Mouse (Mus musculus): ENCODE results near the gene Gm4894.

The Gm4894 gene

DNA sequence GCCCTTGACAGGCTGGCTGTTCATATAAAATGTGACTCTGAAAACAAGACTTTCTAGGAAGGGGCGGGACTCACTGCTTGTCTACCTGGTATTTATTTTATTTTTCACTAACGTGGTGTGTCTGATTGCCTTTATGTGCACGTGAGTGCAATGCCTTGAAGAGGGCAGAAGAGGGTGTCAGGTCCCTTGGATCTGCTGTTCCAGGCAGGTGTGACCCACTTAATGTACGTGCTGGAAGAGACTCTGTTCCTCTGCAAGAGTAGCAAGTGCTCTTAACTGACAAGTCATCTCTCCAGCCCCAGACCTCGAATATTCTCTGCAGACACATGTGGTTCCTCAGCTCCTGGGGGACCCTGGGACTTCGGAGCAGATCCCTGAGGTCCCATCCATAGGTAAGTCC, at the start of gene Gm4894:
Gm4894 (plus strand) TSS at position 301 of the 400 bp plus-strand sequence.
- no peaks in the 10 kb centered on the region for H3K36me3 ChIP-seq (ENCODE audit: insufficient read depth, low read length)
- no peak for TF ChIP-seq NANOG (IDR thresholded peaks at IDR 0.05; ENCODE audit: borderline replicate concordance, low read length)
- no peak for TF ChIP-seq POU5F1 (IDR thresholded peaks at IDR 0.05; ENCODE audit: borderline replicate concordance, low read length)
- TF ChIP-seq CTCF (conservative IDR thresholded peaks at IDR 0.05; ENCODE audit: low read length): no peak
- no peaks in the 10 kb centered on the region for H3K9me3 ChIP-seq (ENCODE audit: low read length)
- no peaks in the 10 kb centered on the region for H3K4me1 ChIP-seq (replicated peaks; ENCODE audit: low read depth, low read length)
- 0 out of 2 replicates have a peak, but pooled peaks cover 2% of the 10 kb centered on the region for H3K27me3 ChIP-seq (ENCODE audit: insufficient read depth, low read length)
- no peak within 1 kb of the TSS for H3K4me3 ChIP-seq (replicated peaks; ENCODE audit: low read length)

GRCm38 (mm10) chr9:49206331-49206730, 44.0 kb upstream of the Gm4894 start:
- Histone ChIP-seq H3K36me3 (ENCODE audit: insufficient read depth, low read length) (no peaks in the 10 kb centered on the region), H3K9me3 (ENCODE audit: low read length) (no peaks in the 10 kb centered on the region), H3K27me3 (ENCODE audit: insufficient read depth, low read length) (peaks cover 8% of the 10 kb centered on the region; the same call in 1 of the 2 replicates), H3K4me3 (replicated peaks; ENCODE audit: low read length) (no peak overlapping the region), H3K4me1 (replicated peaks; ENCODE audit: low read depth, low read length) (0 out of 2 replicates have a peak, but pooled peaks cover 5% of the 10 kb centered on the region)
- no peak for TF ChIP-seq CTCF (conservative IDR thresholded peaks at IDR 0.05; ENCODE audit: low read length)
- TF ChIP-seq POU5F1 (IDR thresholded peaks at IDR 0.05; ENCODE audit: borderline replicate concordance, low read length): no peak
- no peak for TF ChIP-seq NANOG (IDR thresholded peaks at IDR 0.05; ENCODE audit: borderline replicate concordance, low read length)

DNA sequence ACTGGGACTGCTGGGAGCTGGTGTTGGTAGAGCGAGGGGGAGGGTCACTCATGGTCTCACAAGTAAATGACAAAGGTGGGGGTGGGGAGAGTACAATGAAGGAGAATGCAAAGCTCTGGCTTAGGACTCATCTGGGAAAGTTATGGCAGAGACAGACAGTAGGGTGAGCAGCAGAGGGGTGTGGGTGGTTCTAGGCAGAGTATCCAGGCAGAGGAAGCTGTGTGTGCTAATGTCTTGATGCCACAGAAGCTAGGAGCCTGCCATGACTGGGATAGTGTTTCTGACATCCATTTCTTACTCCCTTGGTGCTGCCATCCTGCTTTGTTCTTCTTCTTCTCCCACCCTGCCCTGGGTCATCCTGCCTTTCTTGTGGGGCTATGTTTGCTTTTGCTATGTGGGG, 38.8 kb upstream of the Gm4894 start:
- no peak overlapping the region for H3K4me3 ChIP-seq (replicated peaks; ENCODE audit: low read length)
- H3K4me1 ChIP-seq (replicated peaks; ENCODE audit: low read depth, low read length): 0 out of 2 replicates have a peak, but pooled peaks cover 5% of the 10 kb centered on the region
- no peaks in the 10 kb centered on the region for H3K9me3 ChIP-seq (ENCODE audit: low read length)
- no peaks in the 10 kb centered on the region for H3K36me3 ChIP-seq (ENCODE audit: insufficient read depth, low read length)
- TF ChIP-seq NANOG (IDR thresholded peaks at IDR 0.05; ENCODE audit: borderline replicate concordance, low read length) (no peak), POU5F1 (IDR thresholded peaks at IDR 0.05; ENCODE audit: borderline replicate concordance, low read length) (no peak), CTCF (conservative IDR thresholded peaks at IDR 0.05; ENCODE audit: low read length) (no peak)
- peaks cover 11% of the 10 kb centered on the region; the same call in 1 of the 2 replicates for H3K27me3 ChIP-seq (ENCODE audit: insufficient read depth, low read length)

GRCm38 (mm10) chr9:49214734-49215133, 35.6 kb upstream of the Gm4894 start:
- Histone ChIP-seq H3K27me3 (ENCODE audit: insufficient read depth, low read length) (peaks cover 7% of the 10 kb centered on the region; the same call in 1 of the 2 replicates), H3K36me3 (ENCODE audit: insufficient read depth, low read length) (no peaks in the 10 kb centered on the region), H3K4me1 (replicated peaks; ENCODE audit: low read depth, low read length) (0 out of 2 replicates have a peak, but pooled peaks cover 5% of the 10 kb centered on the region), H3K4me3 (replicated peaks; ENCODE audit: low read length) (no peak overlapping the region), H3K9me3 (ENCODE audit: low read length) (no peaks in the 10 kb centered on the region)
- TF ChIP-seq POU5F1 (IDR thresholded peaks at IDR 0.05; ENCODE audit: borderline replicate concordance, low read length) (no peak), NANOG (IDR thresholded peaks at IDR 0.05; ENCODE audit: borderline replicate concordance, low read length) (no peak), CTCF (conservative IDR thresholded peaks at IDR 0.05; ENCODE audit: low read length) (no peak)

GRCm38 (mm10) chr9:49217626-49218607, 32.4 kb upstream of the Gm4894 start:
- Histone ChIP-seq H3K36me3 (ENCODE audit: insufficient read depth, low read length) (no peaks in the 10 kb centered on the region), H3K27me3 (ENCODE audit: insufficient read depth, low read length) (0 out of 2 replicates have a peak, but pooled peaks cover 3% of the 10 kb centered on the region), H3K4me1 (replicated peaks; ENCODE audit: low read depth, low read length) (no peaks in the 10 kb centered on the region), H3K9me3 (ENCODE audit: low read length) (no peaks in the 10 kb centered on the region), H3K4me3 (replicated peaks; ENCODE audit: low read length) (no peak overlapping the region)
- TF ChIP-seq CTCF (conservative IDR thresholded peaks at IDR 0.05; ENCODE audit: low read length): no peak
- TF ChIP-seq NANOG (IDR thresholded peaks at IDR 0.05; ENCODE audit: borderline replicate concordance, low read length): no peak
- TF ChIP-seq POU5F1 (IDR thresholded peaks at IDR 0.05; ENCODE audit: borderline replicate concordance, low read length): no peak

DNA sequence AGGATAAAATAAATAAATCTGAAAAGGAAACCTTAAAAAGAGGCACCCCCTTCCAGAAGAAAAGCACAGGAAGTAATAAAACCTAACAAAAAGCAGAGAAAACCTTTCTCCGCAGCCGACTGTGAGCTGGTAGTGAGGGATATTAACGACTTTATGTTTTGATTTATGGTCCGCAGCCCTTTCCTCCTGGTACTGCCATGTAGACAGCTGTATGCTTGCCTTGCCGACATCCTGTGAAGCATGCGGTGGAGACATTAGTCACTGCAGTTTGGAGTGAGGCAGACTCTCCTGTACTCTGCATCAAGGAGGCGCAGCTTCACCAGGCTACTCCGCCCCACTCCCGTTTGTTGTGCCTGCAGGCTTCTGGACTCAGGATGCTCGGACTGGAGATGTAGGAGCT, 25.8 kb upstream of the Gm4894 start:
- H3K9me3 ChIP-seq (ENCODE audit: low read length): no peaks in the 10 kb centered on the region
- H3K4me1 ChIP-seq (replicated peaks; ENCODE audit: low read depth, low read length): peaks cover 7% of the 10 kb centered on the region
- no peaks in the 10 kb centered on the region for H3K27me3 ChIP-seq (ENCODE audit: insufficient read depth, low read length)
- H3K4me3 ChIP-seq (replicated peaks; ENCODE audit: low read length): no peak overlapping the region
- TF ChIP-seq POU5F1 (IDR thresholded peaks at IDR 0.05; ENCODE audit: borderline replicate concordance, low read length): no peak
- no peak for TF ChIP-seq CTCF (conservative IDR thresholded peaks at IDR 0.05; ENCODE audit: low read length)
- no peak for TF ChIP-seq NANOG (IDR thresholded peaks at IDR 0.05; ENCODE audit: borderline replicate concordance, low read length)
- no peaks in the 10 kb centered on the region for H3K36me3 ChIP-seq (ENCODE audit: insufficient read depth, low read length)

GRCm38 (mm10) chr9:49227442-49227841, 22.9 kb upstream of the Gm4894 start:
- no peaks in the 10 kb centered on the region for H3K9me3 ChIP-seq (ENCODE audit: low read length)
- TF ChIP-seq POU5F1 (IDR thresholded peaks at IDR 0.05; ENCODE audit: borderline replicate concordance, low read length) (no peak), CTCF (conservative IDR thresholded peaks at IDR 0.05; ENCODE audit: low read length) (no peak), NANOG (IDR thresholded peaks at IDR 0.05; ENCODE audit: borderline replicate concordance, low read length) (no peak)
- no peak overlapping the region for H3K4me3 ChIP-seq (replicated peaks; ENCODE audit: low read length)
- H3K27me3 ChIP-seq (ENCODE audit: insufficient read depth, low read length): no peaks in the 10 kb centered on the region
- H3K36me3 ChIP-seq (ENCODE audit: insufficient read depth, low read length): no peaks in the 10 kb centered on the region
- H3K4me1 ChIP-seq (replicated peaks; ENCODE audit: low read depth, low read length): peaks cover 7% of the 10 kb centered on the region

DNA sequence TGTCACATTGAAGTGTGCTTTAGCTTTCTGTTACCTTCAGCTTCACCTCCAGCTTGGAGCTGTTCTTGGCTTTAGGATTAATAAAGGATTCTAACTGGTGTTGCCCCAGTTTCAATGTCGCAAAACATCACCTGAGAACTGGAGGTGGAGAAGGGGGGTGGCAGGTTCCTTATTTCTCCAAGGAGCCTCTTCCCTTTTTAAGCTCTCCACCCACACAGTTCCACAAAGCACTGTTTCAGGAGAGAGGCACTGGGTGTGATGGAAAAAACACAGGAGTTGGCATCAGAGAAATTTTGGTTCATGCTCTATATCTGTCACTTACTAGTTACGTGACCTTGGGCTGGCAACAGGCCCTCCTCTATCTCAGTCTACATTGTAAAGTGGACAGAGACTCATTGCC, 21.3 kb upstream of the Gm4894 start:
- Histone ChIP-seq H3K4me3 (replicated peaks; ENCODE audit: low read length) (no peak overlapping the region), H3K4me1 (replicated peaks; ENCODE audit: low read depth, low read length) (peaks cover 7% of the 10 kb centered on the region), H3K27me3 (ENCODE audit: insufficient read depth, low read length) (no peaks in the 10 kb centered on the region), H3K9me3 (ENCODE audit: low read length) (no peaks in the 10 kb centered on the region), H3K36me3 (ENCODE audit: insufficient read depth, low read length) (no peaks in the 10 kb centered on the region)
- TF ChIP-seq NANOG (IDR thresholded peaks at IDR 0.05; ENCODE audit: borderline replicate concordance, low read length) (no peak), CTCF (conservative IDR thresholded peaks at IDR 0.05; ENCODE audit: low read length) (no peak), POU5F1 (IDR thresholded peaks at IDR 0.05; ENCODE audit: borderline replicate concordance, low read length) (no peak)
